Mouse (Mus musculus) limb, embryonic 14.5 days (tissue): ENCODE data around the gene Camta1. TPM values are rescaled to one million over a fixed set of nuclear protein-coding genes. Genes with fewer than 3 reads are reported as not detected.

Experiments used
- ATAC-seq: fragments of 200-750 bp; cut with Nextera tagmentation; 2 replicates; pipeline ENCODE4 v1.8.0; 2017; ENCODE audit warnings: low read depth, moderate number of reproducible peaks, moderate TSS enrichment; ENCODE audit not compliant: low FRiP score
- DNase-seq: peaks from one replicate; pipeline ENCODE4 v3.0.0-alpha.2; 2015; ENCODE audit warnings: low spot score
- H3K27ac ChIP-seq: fragments of 300-500 bp; sonication (generic); replicated peaks from 2 replicates; pipeline ENCODE4 v1.5.1; 2014; ENCODE audit warnings: low read depth, mild to moderate bottlenecking, low read length, moderate library complexity, mixed read lengths
- H3K27me3 ChIP-seq: fragments of 300-500 bp; sonication (generic); 2 replicates; pipeline ENCODE4 v1.6.1; 2014; ENCODE audit warnings: low read length, mixed read lengths; ENCODE audit not compliant: control insufficient read depth, insufficient read depth
- H3K36me3 ChIP-seq: fragments of 300-500 bp; sonication (generic); 2 replicates; pipeline ENCODE4 v1.6.1; 2014; ENCODE audit warnings: mild to moderate bottlenecking, low read length, moderate library complexity, mixed read lengths; ENCODE audit not compliant: control insufficient read depth, insufficient read depth
- H3K4me1 ChIP-seq: fragments of 300-500 bp; sonication (generic); 2 replicates; pipeline ENCODE4 v1.6.1; 2014; ENCODE audit warnings: antibody characterized with exemption, low read length, mixed read lengths; ENCODE audit not compliant: control insufficient read depth, insufficient read depth
- H3K4me2 ChIP-seq: fragments of 300-500 bp; sonication (generic); replicated peaks from 2 replicates; pipeline ENCODE4 v1.6.1; 2014; ENCODE audit warnings: low read depth, mild to moderate bottlenecking, low read length, moderate library complexity; ENCODE audit not compliant: severe bottlenecking
- H3K4me3 ChIP-seq: fragments of 300-500 bp; sonication (generic); replicated peaks from 2 replicates; pipeline ENCODE4 v1.5.1; 2014; ENCODE audit warnings: low read length
- H3K9ac ChIP-seq: fragments of 300-500 bp; sonication (generic); 2 replicates; pipeline ENCODE4 v1.6.1; 2014; ENCODE audit warnings: mild to moderate bottlenecking, low read depth, low read length, moderate library complexity; ENCODE audit not compliant: severe bottlenecking
- H3K9me3 ChIP-seq: fragments of 300-500 bp; sonication (generic); 2 replicates; pipeline ENCODE4 v1.6.1; 2016; ENCODE audit warnings: low read length; ENCODE audit not compliant: control insufficient read depth
- POLR2A ChIP-seq: fragments of 200-500 bp; IDR thresholded peaks from 2 replicates; pipeline ENCODE4 v1.8.0; 2012; ENCODE audit warnings: inconsistent platforms, mild to moderate bottlenecking, moderate library complexity, borderline replicate concordance; ENCODE audit not compliant: insufficient read depth, insufficient read length; ENCODE audit errors: extremely low read depth
- WGBS: fragments of 180-500 bp; shearing (Covaris S2); extraction: QIAGEN DNeasy Blood & Tissue Kit; methylation state at CpG from one replicate; pipeline ENCODE4 v1.1.7; 2014; 5-methylcytosine and 5-hydroxymethylcytosine counted together
- polyA plus RNA-seq, 2 experiments: library from polyadenylated mRNA; depleted of rRNA in 1 of 2; stranded (reverse) in 1 of 2; unstranded in 1 of 2; fragments of >200 nt; fragmentation: Nextera tagmentation in 1 of 2; extraction: Ambion mirVana in 1 of 2; gene quantifications; 2 replicates each; pipeline versions ENCODE4 v1.2.1 to v1.2.3; 2012 to 2014

Camta1 gene
- polyA plus RNA-seq, 2 experiments = 28.6 to 78.8 TPM

DNA sequence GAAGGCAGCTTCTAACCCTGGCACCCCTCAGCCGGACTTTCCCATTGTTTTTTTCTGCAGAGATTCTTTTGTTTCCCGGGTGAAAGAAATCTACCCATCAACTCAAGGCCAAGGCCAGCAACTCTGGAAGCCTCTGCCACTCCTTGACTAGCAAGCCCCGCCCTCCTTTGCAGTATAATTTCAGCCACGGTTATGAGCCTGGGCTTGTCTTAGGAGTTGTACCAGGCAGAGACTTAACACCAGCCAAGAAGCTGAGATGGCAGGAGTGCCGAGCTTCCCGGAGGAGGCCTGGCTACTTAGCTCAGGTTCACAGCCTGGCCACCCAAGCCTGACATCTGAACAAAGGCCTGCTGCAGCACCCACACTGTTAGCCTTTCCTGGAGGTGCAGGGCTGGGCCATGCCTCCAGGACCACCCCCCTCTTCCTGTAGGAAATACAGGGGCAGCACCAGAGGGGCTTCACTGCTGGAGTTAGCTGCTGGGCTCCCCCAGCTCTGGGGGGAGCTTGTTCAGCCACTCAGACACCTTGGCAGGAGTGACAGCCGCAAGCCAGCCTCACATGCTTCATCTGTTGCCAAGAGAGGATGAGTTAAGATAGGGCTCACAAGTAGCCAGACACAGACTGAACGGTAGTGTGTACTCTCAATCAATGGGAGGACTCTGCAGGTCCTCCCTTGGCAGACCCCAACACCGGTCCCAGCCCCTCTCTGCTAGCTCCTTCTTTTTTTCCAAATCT, 730.8 kb downstream of the Camta1 start:
- Histone ChIP-seq H3K36me3 (no peaks in the 10 kb centered on the region), H3K9me3 (no peaks in the 10 kb centered on the region), H3K4me2 (no peak overlapping the region), H3K9ac (no peak overlapping the region), H3K4me1 (peaks cover 7% of the 10 kb centered on the region; the same call in 1 of the 2 replicates), H3K27ac (no peak overlapping the region), H3K4me3 (no peak overlapping the region), H3K27me3 (no peaks in the 10 kb centered on the region)
- WGBS = 66% methylated on average over 9 of the region's 9 CpGs
- DNase-seq (no peak), ATAC-seq (no peak)
- TF ChIP-seq POLR2A = no peak

DNA sequence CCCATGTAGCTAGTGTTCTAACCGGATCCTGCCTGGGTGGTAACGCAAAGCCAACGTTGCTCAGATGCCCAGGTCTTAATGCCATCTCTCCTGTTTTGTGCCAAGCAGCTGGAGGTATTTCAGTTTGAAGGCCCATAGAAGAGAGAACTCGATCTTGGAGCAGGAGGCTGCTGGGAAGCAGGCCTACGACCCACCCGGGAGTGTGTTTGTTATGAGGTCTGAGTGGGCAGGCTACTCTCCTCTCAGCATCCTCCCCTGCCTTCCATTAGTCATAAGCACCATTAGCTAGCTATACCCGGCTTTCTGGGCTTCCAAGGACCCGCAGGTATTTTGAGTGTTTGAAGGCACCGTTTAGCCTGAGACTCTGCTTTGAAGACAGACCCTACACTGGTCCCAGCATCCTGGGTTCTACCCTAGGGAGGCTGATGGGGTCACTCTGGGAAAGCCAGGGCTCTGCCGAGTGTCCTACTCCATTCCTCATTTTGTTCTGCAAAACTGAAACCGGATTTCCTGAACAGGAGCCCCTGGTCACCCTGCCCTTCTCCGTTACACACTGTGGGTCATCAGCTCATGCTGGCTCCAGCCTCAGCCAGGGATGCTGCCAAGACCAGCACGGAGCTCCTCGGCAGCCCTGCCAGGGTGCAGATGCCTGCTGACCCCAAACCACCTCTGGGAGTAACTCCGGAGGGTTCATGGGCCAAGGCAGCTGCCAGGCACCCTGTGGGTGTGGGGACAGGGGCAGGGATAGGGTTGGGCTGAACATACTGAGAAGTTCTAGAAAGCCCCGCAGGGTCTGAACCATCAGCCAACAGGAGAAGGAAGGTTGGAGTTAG, 731.7 kb downstream of the Camta1 start:
- H3K27me3 ChIP-seq = no peaks in the 10 kb centered on the region
- TF ChIP-seq POLR2A = no peak
- H3K9ac ChIP-seq = peak overlapping the region; percentile 87; the same call in 1 of the 2 replicates
- H3K27ac ChIP-seq = no peak overlapping the region
- peaks cover 7% of the 10 kb centered on the region; the same call in 1 of the 2 replicates for H3K4me1 ChIP-seq
- peak overlapping the region; percentile 92 for H3K4me2 ChIP-seq
- 63% methylated on average over 16 of the region's 16 CpGs for WGBS
- ATAC-seq (no peak), DNase-seq (no peak)
- peak overlapping the region; percentile 67 for H3K4me3 ChIP-seq
- H3K36me3 ChIP-seq = no peaks in the 10 kb centered on the region
- no peaks in the 10 kb centered on the region for H3K9me3 ChIP-seq

DNA sequence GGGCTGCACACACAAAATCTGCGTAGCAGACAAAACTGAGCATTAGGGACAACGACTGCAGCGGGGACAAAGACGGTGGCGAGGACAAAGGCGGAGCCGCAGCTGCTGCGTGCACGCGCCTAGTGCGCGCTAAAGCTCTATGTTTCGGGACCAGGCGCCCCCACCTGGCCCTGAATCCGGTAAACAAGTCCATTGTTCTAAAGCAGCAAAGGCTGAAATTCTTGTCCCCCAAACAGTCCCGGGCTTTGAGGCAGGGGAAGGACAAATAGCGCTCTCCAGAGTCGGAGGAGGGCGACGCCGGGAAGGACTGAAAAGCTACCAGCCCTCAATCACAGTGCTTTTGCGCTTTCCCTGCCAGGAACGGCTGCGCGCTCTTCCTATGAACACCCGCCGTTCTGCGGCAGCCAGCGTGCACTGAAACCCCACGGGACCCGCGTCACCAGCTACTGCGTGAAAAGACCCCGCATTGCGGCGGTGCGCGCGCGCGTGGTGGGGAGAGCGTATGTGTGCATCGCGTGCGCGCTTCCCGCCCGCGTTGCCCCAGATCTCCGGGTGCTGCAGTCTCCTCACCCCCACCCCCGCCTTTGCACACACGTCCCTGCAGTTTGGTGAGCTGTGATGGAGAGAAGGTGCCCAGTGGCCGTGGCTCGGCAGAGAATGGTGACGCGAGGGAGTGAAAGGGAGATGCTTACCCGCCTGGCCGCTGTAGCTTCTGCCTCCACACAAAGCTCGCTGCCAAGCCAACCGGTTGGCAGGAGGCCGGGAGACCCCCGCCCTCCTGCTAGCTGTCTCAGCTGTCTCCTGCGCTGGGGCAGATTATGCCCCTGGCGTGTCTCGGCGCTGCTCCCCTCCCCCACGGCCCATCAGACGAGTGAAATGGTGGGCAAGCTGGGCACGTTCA, 732.8 kb downstream of the Camta1 start:
- peak; percentile 82; the same call in 1 of the 2 replicates for TF ChIP-seq POLR2A
- ATAC-seq (peak; percentile 86), DNase-seq (peak; percentile 82)
- Histone ChIP-seq H3K27me3 (no peaks in the 10 kb centered on the region), H3K9me3 (no peaks in the 10 kb centered on the region), H3K4me1 (peaks cover 7% of the 10 kb centered on the region; the same call in 1 of the 2 replicates), H3K9ac (peak overlapping the region; percentile 87), H3K36me3 (no peaks in the 10 kb centered on the region), H3K4me3 (peak overlapping the region; percentile 67), H3K27ac (peak overlapping the region; percentile 87), H3K4me2 (peak overlapping the region; percentile 92)
- WGBS = under 1% methylated on average over 62 of the region's 69 CpGs

DNA sequence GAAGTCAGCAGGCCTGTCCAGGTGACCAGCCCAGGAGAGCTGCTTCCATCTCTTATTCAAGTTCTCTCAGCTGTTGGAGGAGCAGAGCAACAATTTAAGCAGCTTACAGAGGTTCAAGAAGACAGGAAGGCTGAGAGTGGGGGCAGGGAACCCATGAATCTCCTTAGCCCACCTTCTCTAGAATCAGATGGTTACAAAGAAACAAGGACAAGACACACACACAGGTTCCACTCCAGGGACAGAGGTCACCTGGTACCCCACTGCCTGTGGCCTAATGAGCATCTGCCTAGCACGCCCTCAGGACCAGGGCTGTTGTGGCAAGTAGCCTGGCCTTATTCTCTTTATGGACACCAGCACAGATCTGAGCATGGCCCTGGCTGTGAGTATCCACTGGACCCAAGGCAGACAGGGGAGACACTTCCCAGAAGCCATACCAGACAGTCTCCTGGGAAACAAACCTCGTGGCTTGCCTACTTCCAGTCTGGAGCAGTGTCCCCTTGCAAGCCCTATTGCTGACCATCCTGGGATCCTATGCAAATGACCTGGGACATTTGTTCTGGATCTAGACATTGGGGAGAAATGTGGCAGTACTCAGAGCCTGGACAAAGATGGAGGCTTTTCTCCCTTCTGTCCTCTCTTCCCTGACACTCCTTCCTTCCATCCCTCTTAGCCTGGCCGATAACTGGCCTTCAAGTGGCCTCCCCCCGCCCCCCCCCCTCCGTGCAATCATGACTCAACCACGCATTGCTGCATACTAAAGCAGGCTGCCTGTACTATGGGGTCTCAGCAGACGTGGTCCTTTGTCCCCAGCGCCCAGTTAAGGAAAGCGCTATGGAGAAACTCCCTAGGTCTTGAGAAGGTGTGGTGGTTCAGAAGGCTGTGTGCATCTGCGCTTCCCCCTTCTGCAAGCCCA, 733.8 kb downstream of the Camta1 start:
- peak overlapping the region; percentile 87 for H3K27ac ChIP-seq
- peaks cover 7% of the 10 kb centered on the region; the same call in 1 of the 2 replicates for H3K4me1 ChIP-seq
- DNase-seq = no peak
- 11% methylated on average over 9 of the region's 10 CpGs for WGBS
- ATAC-seq = peak; percentile 39
- H3K4me3 ChIP-seq = peak overlapping the region; percentile 67
- H3K4me2 ChIP-seq = peak overlapping the region; percentile 92
- H3K36me3 ChIP-seq = no peaks in the 10 kb centered on the region
- TF ChIP-seq POLR2A = no peak
- no peaks in the 10 kb centered on the region for H3K9me3 ChIP-seq
- H3K27me3 ChIP-seq = no peaks in the 10 kb centered on the region
- peak overlapping the region; percentile 87 for H3K9ac ChIP-seq
